Mouse (Mus musculus): ENCODE measurements around the gene Fgf18.

DNA sequence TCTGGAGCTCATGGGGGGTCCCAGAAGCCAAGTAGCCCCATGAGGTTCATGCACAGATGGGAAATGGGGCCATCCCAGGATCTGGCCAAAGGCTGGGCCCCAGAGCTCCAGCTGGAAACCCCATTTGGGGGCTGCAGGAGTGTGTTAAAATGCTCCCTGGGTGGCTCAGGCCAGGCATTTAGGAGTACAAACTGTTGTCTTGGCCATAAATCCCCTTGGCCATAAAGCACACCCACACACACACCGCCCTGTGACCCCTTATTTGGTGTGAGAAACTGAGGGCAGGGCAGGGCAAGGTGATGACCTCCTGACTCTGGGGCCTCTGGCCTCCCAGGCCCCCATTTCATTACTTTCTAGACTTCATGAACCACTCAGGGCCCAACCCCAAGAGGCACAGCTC is 61.2 kb downstream of the Fgf18 start:
- no peak for TF ChIP-seq CEBPB (IDR thresholded peaks at IDR 0.05; ENCODE audit: low read depth)
- no peak for TF ChIP-seq CTCF (IDR thresholded peaks at IDR 0.05; ENCODE audit: control insufficient read depth, insufficient read depth, insufficient read length)
